Mouse (Mus musculus): ENCODE results near the gene Slc44a2. TPM values are rescaled to one million over a fixed set of nuclear protein-coding genes. Genes with fewer than 3 reads are reported as not detected.

Slc44a2 gene
- polyA plus RNA-seq, 1 experiment from 2014 or later: 165 TPM

- H3K27me3 ChIP-seq (replicated peaks; ENCODE audit: insufficient read depth, low read length): no peaks in the 10 kb centered on the region
- H3K4me3 ChIP-seq (ENCODE audit: low read depth, low read length): no peak overlapping the region
- no peak overlapping the region for H3K4me2 ChIP-seq (replicated peaks; ENCODE audit: low read depth, low read length)
- H3K36me3 ChIP-seq (ENCODE audit: insufficient read depth, low read length): no peaks in the 10 kb centered on the region
- WGBS: 64% methylated on average over 3 of the region's 3 CpGs
- peak overlapping the region; percentile 43; the same call in 1 of the 2 replicates for H3K27ac ChIP-seq (ENCODE audit: low read length)
- peaks cover 11% of the 10 kb centered on the region; the same call in 1 of the 2 replicates for H3K4me1 ChIP-seq (ENCODE audit: insufficient read depth, low read depth, low read length)
- no peak for DNase-seq (ENCODE audit: low spot score)
- ATAC-seq: no peak
- no peak for TF ChIP-seq EP300 (IDR thresholded peaks at IDR 0.05)
- no peak for TF ChIP-seq CTCF (IDR thresholded peaks at IDR 0.05)
- H3K9ac ChIP-seq (replicated peaks; ENCODE audit: low read depth): no peak overlapping the region
- H3K9me3 ChIP-seq (ENCODE audit: low read length): no peaks in the 10 kb centered on the region
These were observed 7.5 kb downstream of the Slc44a2 start for GRCm38 (mm10) chr9:21328041-21328440.

DNA sequence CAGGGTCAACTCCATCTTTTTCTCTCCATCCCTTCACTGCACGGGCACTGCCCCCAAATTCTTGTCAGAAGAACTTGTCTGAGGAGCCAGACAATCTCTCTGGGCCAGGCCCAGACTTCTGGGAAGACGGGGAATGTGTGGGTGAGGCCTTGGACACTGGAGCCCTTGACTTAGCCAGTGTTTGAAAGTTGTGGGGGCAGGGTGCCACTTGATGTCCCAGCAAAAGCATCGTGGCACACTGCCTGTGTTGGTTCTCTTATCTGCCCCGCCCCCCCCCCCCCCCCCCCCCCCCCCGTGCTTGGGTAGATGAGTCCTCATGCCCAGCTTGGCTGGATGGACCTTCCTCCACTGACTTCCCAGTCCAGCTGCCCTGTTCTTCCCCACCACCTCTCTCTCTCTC, 8.5 kb downstream of the Slc44a2 start:
- Histone ChIP-seq H3K4me3 (ENCODE audit: low read depth, low read length) (no peak overlapping the region), H3K9ac (replicated peaks; ENCODE audit: low read depth) (no peak overlapping the region), H3K27ac (ENCODE audit: low read length) (peak overlapping the region; percentile 69), H3K27me3 (replicated peaks; ENCODE audit: insufficient read depth, low read length) (no peaks in the 10 kb centered on the region), H3K9me3 (ENCODE audit: low read length) (no peaks in the 10 kb centered on the region), H3K4me2 (replicated peaks; ENCODE audit: low read depth, low read length) (no peak overlapping the region), H3K36me3 (ENCODE audit: insufficient read depth, low read length) (no peaks in the 10 kb centered on the region), H3K4me1 (ENCODE audit: insufficient read depth, low read depth, low read length) (peaks cover 11% of the 10 kb centered on the region; the same call in 1 of the 2 replicates)
- ATAC-seq (peak; percentile 80), DNase-seq (ENCODE audit: low spot score) (peak; percentile 89)
- TF ChIP-seq CTCF (IDR thresholded peaks at IDR 0.05): no peak
- peak; percentile 66 for TF ChIP-seq EP300 (IDR thresholded peaks at IDR 0.05)
- WGBS: 21% methylated on average over 3 of the region's 5 CpGs

GRCm38 (mm10) chr9:21329699-21330289, 9.3 kb downstream of the Slc44a2 start:
- Histone ChIP-seq H3K4me1 (ENCODE audit: insufficient read depth, low read depth, low read length) (peaks cover 11% of the 10 kb centered on the region; the same call in 1 of the 2 replicates), H3K27ac (ENCODE audit: low read length) (peak overlapping the region; percentile 48), H3K36me3 (ENCODE audit: insufficient read depth, low read length) (no peaks in the 10 kb centered on the region), H3K9me3 (ENCODE audit: low read length) (no peaks in the 10 kb centered on the region), H3K4me3 (ENCODE audit: low read depth, low read length) (no peak overlapping the region), H3K27me3 (replicated peaks; ENCODE audit: insufficient read depth, low read length) (no peaks in the 10 kb centered on the region), H3K9ac (replicated peaks; ENCODE audit: low read depth) (no peak overlapping the region), H3K4me2 (replicated peaks; ENCODE audit: low read depth, low read length) (no peak overlapping the region)
- 87% methylated on average over 10 of the region's 10 CpGs for WGBS
- ATAC-seq (peak; percentile 66), DNase-seq (ENCODE audit: low spot score) (peak; percentile 76)
- no peak for TF ChIP-seq CTCF (IDR thresholded peaks at IDR 0.05)
- peak; percentile 85 for TF ChIP-seq EP300 (IDR thresholded peaks at IDR 0.05)

- ATAC-seq: no peak
- no peak overlapping the region for H3K9ac ChIP-seq (replicated peaks; ENCODE audit: low read depth)
- H3K9me3 ChIP-seq (ENCODE audit: low read length): no peaks in the 10 kb centered on the region
- no peak overlapping the region for H3K4me3 ChIP-seq (ENCODE audit: low read depth, low read length)
- peak overlapping the region; percentile 69 for H3K27ac ChIP-seq (ENCODE audit: low read length)
- DNase-seq (ENCODE audit: low spot score): no peak
- TF ChIP-seq EP300 (IDR thresholded peaks at IDR 0.05) (no peak), CTCF (IDR thresholded peaks at IDR 0.05) (no peak)
- H3K4me1 ChIP-seq (ENCODE audit: insufficient read depth, low read depth, low read length): peaks cover 11% of the 10 kb centered on the region
- no peaks in the 10 kb centered on the region for H3K27me3 ChIP-seq (replicated peaks; ENCODE audit: insufficient read depth, low read length)
- no peak overlapping the region for H3K4me2 ChIP-seq (replicated peaks; ENCODE audit: low read depth, low read length)
- H3K36me3 ChIP-seq (ENCODE audit: insufficient read depth, low read length): no peaks in the 10 kb centered on the region
- WGBS: 71% methylated on average over 12 of the region's 12 CpGs
These were observed 11.1 kb downstream of the Slc44a2 start for GRCm38 (mm10) chr9:21331365-21332140.

DNA sequence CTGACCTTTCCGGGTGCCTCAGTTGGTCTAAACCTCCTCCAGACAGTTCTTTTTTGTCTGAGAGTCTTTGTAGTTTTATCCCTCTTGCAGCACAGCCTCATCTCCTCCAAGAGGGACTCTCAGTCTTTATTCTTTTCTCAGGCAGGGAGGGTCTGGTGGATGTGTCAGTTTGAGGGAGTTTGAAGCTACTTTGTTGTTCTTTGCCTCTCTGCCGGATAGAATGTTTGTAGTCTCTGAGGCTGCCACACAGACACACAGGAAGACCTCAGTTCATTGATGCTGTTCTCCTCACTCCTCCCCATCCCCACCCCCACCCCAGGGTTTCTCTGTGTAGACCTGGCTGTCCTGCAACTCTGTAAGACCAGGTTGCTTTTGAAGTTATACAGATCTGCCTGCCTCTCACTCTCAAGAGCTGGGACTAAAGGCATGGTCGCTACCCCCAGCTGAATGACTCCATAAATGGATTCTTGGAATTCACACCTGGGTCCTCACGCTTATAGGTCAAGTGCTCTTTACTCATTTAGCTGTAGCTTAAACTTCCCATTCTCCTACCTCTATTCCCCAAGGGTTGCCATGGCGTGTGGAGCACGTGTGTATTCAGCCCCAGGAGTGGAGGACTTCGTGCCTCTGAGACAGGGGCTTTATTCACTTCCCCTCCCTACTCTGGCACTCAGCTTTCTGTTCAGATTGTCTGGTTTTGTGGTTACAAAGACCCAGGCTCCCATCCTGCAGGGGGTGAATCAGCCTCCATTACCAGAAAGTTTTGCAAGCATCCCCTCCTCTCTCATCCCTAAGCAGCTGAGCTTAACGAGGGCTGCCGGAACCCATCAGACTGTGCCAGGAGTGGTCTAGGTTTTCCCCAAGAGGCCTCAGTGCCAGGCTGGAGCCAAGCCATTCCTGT, 11.9 kb downstream of the Slc44a2 start:
- no peak for TF ChIP-seq CTCF (IDR thresholded peaks at IDR 0.05)
- peak; percentile 81 for TF ChIP-seq EP300 (IDR thresholded peaks at IDR 0.05)
- H3K4me2 ChIP-seq (replicated peaks; ENCODE audit: low read depth, low read length): no peak overlapping the region
- ATAC-seq: peak; percentile 51
- H3K4me1 ChIP-seq (ENCODE audit: insufficient read depth, low read depth, low read length): peaks cover 8% of the 10 kb centered on the region
- H3K27me3 ChIP-seq (replicated peaks; ENCODE audit: insufficient read depth, low read length): no peaks in the 10 kb centered on the region
- H3K4me3 ChIP-seq (ENCODE audit: low read depth, low read length): no peak overlapping the region
- 32% methylated on average over 9 of the region's 9 CpGs for whole genome bisulfite sequencing
- no peak overlapping the region for H3K9ac ChIP-seq (replicated peaks; ENCODE audit: low read depth)
- H3K27ac ChIP-seq (ENCODE audit: low read length): peak overlapping the region; percentile 69
- peak; percentile 62 for DNase-seq (ENCODE audit: low spot score)
- H3K36me3 ChIP-seq (ENCODE audit: insufficient read depth, low read length): no peaks in the 10 kb centered on the region
- H3K9me3 ChIP-seq (ENCODE audit: low read length): no peaks in the 10 kb centered on the region

DNA sequence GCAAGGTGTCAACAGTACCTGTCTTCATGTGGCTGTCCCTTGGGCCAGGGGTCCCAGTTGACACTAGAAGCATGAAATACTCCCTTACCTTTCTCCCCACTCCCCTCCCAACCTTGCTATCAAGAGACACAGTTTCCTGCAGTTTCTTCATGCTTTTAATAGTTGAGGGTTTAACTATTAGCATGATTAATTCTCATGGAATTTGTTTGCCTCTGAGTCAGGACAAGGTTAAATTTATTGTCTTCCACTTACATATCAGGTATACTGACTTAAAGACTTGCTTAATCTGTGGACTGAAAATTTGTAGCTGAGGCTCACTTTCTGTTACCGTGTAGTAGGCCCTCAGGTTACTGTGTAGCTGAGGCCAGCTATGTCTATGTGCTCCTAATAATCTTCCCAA, 13.0 kb downstream of the Slc44a2 start:
- no peaks in the 10 kb centered on the region for H3K27me3 ChIP-seq (replicated peaks; ENCODE audit: insufficient read depth, low read length)
- no peak overlapping the region for H3K4me2 ChIP-seq (replicated peaks; ENCODE audit: low read depth, low read length)
- H3K4me1 ChIP-seq (ENCODE audit: insufficient read depth, low read depth, low read length): peaks cover 4% of the 10 kb centered on the region
- H3K36me3 ChIP-seq (ENCODE audit: insufficient read depth, low read length): no peaks in the 10 kb centered on the region
- DNase-seq (ENCODE audit: low spot score) (no peak), ATAC-seq (no peak)
- 54% methylated on average over 1 of the region's 1 CpGs for WGBS
- H3K9me3 ChIP-seq (ENCODE audit: low read length): no peaks in the 10 kb centered on the region
- TF ChIP-seq EP300 (IDR thresholded peaks at IDR 0.05) (no peak), CTCF (IDR thresholded peaks at IDR 0.05) (no peak)
- H3K4me3 ChIP-seq (ENCODE audit: low read depth, low read length): no peak overlapping the region
- H3K9ac ChIP-seq (replicated peaks; ENCODE audit: low read depth): no peak overlapping the region
- H3K27ac ChIP-seq (ENCODE audit: low read length): no peak overlapping the region

All from lung, postnatal 0 days (tissue).